Mouse (Mus musculus) erythroblast, embryonic 14.5 days (primary cell): ENCODE results near the gene Wnt7b.

Experiments used
- GATA1 ChIP-seq: IDR thresholded peaks from 2 replicates; pipeline ENCODE4 v1.6.1; 2012; ENCODE audit warnings: low read length, inconsistent platforms, mixed read lengths
- TAL1 ChIP-seq: IDR thresholded peaks from 3 replicates; pipeline ENCODE4 v1.6.1; 2012; ENCODE audit warnings: low read length, inconsistent platforms, mixed read lengths

DNA sequence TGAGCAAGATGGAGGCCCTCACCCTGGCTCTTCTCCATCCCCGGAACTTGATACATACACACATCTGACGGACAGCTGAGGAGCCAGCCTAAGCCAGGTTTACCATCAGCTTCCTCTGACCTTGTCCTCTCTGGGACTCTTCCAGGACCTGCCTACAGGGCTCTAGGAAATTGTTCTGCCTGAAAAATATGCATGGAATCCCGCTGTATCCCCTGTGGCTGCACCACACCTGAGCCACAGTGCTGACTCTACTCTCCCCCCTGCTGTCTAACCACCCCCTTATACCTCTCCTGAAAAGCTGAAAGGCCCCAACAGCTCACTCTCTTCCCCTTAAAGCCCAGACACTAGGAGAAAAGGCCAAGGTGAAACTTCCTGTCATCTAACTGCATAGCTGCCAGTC lies 52.4 kb downstream of the Wnt7b start:
- TF ChIP-seq GATA1 = no peak
- no peak for TF ChIP-seq TAL1
